ENCODE assay signal across 30 mouse cellular contexts in genomic region chr2:68378319-68378718, GRCm38 (mm10).
DNase-seq lines count a peak whose midpoint lies in the region; ATAC-seq and TF ChIP-seq lines count a peak whose summit lies in the region.
"Had no signal": no experiment of that assay in that cellular context is flagged by ENCODE, and none has a peak within 500 bp of the region (broad histone marks: within the 10 kb centered on the region; RNA-seq: fewer than 3 reads in every experiment).

No protein-coding gene starts in this region.

- 86% methylated on average over 8 of the region's 8 CpGs for WGBS in kidney, adult 2 months
- 43% methylated on average over 8 of the region's 8 CpGs for WGBS in heart, embryonic 15.5 days

- peaks cover 23% of the 10 kb centered on the region for H3K4me1 ChIP-seq in kidney, adult 2 months (ENCODE audit: control insufficient read depth, insufficient read depth, low read length)
- peaks cover 83% of the 10 kb centered on the region for H3K4me1 ChIP-seq in heart, embryonic 15.5 days (replicated peaks)

- intact Hi-C loops in left cerebral cortex, postnatal 4 days (cut with DNase I) = no loop called here

- peak overlapping the region; percentile 44 for H3K4me2 ChIP-seq in heart, embryonic 15.5 days
- H3K4me2 ChIP-seq: embryonic facial prominence, embryonic 12.5 days; forebrain, embryonic 12.5 days; limb, embryonic 12.5 days; liver, embryonic 12.5 days; midbrain, embryonic 11.5 days; neural tube, embryonic 15.5 days had no signal

- no peak overlapping the region for H3K4me3 ChIP-seq in kidney, adult 2 months (ENCODE audit: insufficient read depth, low read depth, low read length)
- H3K4me3 ChIP-seq in heart, embryonic 15.5 days = no peak overlapping the region
- H3K4me3 ChIP-seq: embryonic facial prominence, embryonic 12.5 days; erythroblast, embryonic 14.5 days; forebrain, embryonic 12.5 days; limb, embryonic 12.5 days; liver, embryonic 12.5 days; neural tube, embryonic 15.5 days had no signal

- TF ChIP-seq CTCF in kidney, adult 2 months (conservative IDR thresholded peaks at IDR 0.05; ENCODE audit: insufficient read depth, insufficient read length, low read depth, low read length) = no peak

- peak; percentile 83 for ATAC-seq in heart, embryonic 15.5 days (replicated peaks; ENCODE audit: insufficient number of reproducible peaks, insufficient read depth, low FRiP score, low read depth)
- ATAC-seq: hindbrain, embryonic 16.5 days; intestine, postnatal 0 days; liver, embryonic 12.5 days; Patski had no signal

- H3K9ac ChIP-seq in heart, embryonic 15.5 days = no peak overlapping the region
- H3K9ac ChIP-seq: embryonic facial prominence, embryonic 12.5 days; forebrain, embryonic 12.5 days; limb, embryonic 12.5 days; liver, embryonic 12.5 days; neural tube, embryonic 15.5 days had no signal

- no peaks in the 10 kb centered on the region for H3K36me3 ChIP-seq in kidney, adult 2 months (ENCODE audit: control insufficient read depth, insufficient read depth, low read length)
- H3K36me3 ChIP-seq in heart, embryonic 15.5 days = no peaks in the 10 kb centered on the region
- H3K36me3 ChIP-seq: embryonic facial prominence, embryonic 12.5 days; forebrain, embryonic 12.5 days; G1E; limb, embryonic 12.5 days; liver, embryonic 12.5 days; neural tube, embryonic 15.5 days had no signal

- no peaks in the 10 kb centered on the region for H3K27me3 ChIP-seq in kidney, adult 2 months (replicated peaks; ENCODE audit: control insufficient read depth, insufficient read depth, low read length)
- no peaks in the 10 kb centered on the region for H3K27me3 ChIP-seq in heart, embryonic 15.5 days
- H3K27me3 ChIP-seq: CH12.LX; embryonic facial prominence, embryonic 12.5 days; forebrain, embryonic 12.5 days; limb, embryonic 12.5 days; liver, embryonic 12.5 days; neural tube, embryonic 15.5 days; Patski had no signal

- no peaks in the 10 kb centered on the region for H3K9me3 ChIP-seq in heart, embryonic 15.5 days (replicated peaks)
- H3K9me3 ChIP-seq: embryonic facial prominence, embryonic 12.5 days; forebrain, embryonic 12.5 days; limb, embryonic 12.5 days; liver, embryonic 12.5 days; neural tube, embryonic 15.5 days had no signal

- DNase-seq in kidney, adult 2 months = no peak
- DNase-seq in kidney, adult 9 months = no peak
- peak; percentile 65 to 73 for DNase-seq in heart, adult 9 months (ENCODE audit: low spot score in 2 of 2)
- peak; percentile 42 for DNase-seq in retina, postnatal 1 day
- no peak for DNase-seq in frontal cortex, postnatal 14 days (ENCODE audit: low spot score in 2 of 2)
- DNase-seq in left cerebral cortex, postnatal 4 days = no peak
- DNase-seq: adrenal gland, adult 2 months; B cell, adult 2 months; cerebellum, adult 11 months; cerebellum, postnatal 10 days; gastrocnemius, postnatal 10 days; lung, adult 18-20 months; lung, postnatal 10 days; right cerebral cortex, postnatal 14 days; thymus, adult 2 months; thymus, postnatal 4 days had no signal

- no peak for TF ChIP-seq POLR2A in kidney, adult 2 months (IDR thresholded peaks at IDR 0.05; ENCODE audit: low read depth, low read length)

- H3K27ac ChIP-seq in kidney, adult 2 months (ENCODE audit: insufficient read depth, low read depth, low read length) = peak overlapping the region; percentile 27; the same call in 1 of the 2 replicates
- peak overlapping the region; percentile 89 for H3K27ac ChIP-seq in heart, embryonic 15.5 days
- H3K27ac ChIP-seq: embryonic facial prominence, embryonic 12.5 days; forebrain, embryonic 12.5 days; limb, embryonic 12.5 days; liver, embryonic 12.5 days; neural tube, embryonic 15.5 days; stomach, postnatal 0 days had no signal

Comparison
In these comparisons a context has a peak if more than half of its experiments do, and no peak if none do; other contexts are left out.
1. DNase-seq: peak in heart, adult 9 months (2 of 2) and retina, postnatal 1 day (single experiment); none in kidney, adult 2 months (single experiment), kidney, adult 9 months (single experiment), frontal cortex, postnatal 14 days (0 of 2) and left cerebral cortex, postnatal 4 days (single experiment).